Mouse (Mus musculus) ES-Bruce4 (cell line): ENCODE data around the gene Ier5l.

Experiments
- CTCF ChIP-seq: IDR thresholded peaks from one replicate; pipeline ENCODE4 v1.8.1; 2011; ENCODE audit warnings: low read depth, low read length
- POLR2A ChIP-seq: IDR thresholded peaks from one replicate; pipeline ENCODE4 v1.8.1; 2011; ENCODE audit warnings: low read length; ENCODE audit not compliant: insufficient read depth

DNA sequence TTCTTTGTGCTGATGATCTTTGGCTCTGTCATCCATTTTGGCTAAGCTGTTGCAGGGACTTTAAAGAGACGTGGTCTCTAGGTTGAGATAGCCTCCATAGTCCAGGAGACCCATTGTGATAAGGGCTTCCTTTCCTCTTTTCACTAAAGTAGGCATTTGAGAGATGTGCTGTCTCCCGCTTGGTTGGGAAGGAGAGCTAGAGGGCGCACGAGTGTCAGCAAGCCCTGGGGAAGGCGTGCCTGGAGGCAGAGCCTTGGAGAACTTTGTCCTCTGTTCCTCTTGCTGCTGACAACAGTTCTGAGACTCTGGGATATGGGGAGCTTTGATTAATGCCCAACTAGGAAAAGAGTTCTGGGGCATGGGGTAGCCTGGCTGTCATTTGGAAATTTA lies 37.9 kb downstream of the Ier5l start:
- peak; percentile 77 for TF ChIP-seq CTCF
- TF ChIP-seq POLR2A: no peak
